Comparison of ENCODE assay signal across 7 mouse cellular contexts in genomic region chr16:33560281-33560680, GRCm38 (mm10). TPM values are rescaled to one million over a fixed set of nuclear protein-coding genes. Genes with fewer than 3 reads are reported as not detected.
DNase-seq lines count a peak whose midpoint lies in the region; ATAC-seq lines count a peak whose summit lies in the region.

No protein-coding gene starts in this region.

- peak; percentile 72 to 76 for DNase-seq in adrenal gland, adult 18-20 months (ENCODE audit: low spot score in 2 of 2)
- DNase-seq in embryo, embryonic 10 days (ENCODE audit: low spot score) = peak; percentile 93
- peak; percentile 88 for DNase-seq in gastrocnemius, postnatal 25 days
- peak; percentile 42 to 91 for DNase-seq in left cerebral cortex, postnatal 10 days (ENCODE audit: extremely low spot score in 1 of 2, low spot score in 2 of 2)
- DNase-seq in mesoderm, embryonic 11.5 days (ENCODE audit: low read depth, low spot score) = peak; percentile 92
- DNase-seq in spleen, postnatal 10 days (ENCODE audit: low spot score in 2 of 2) = peak; percentile 27 to 75

- intact Hi-C loops in left cerebral cortex, postnatal 10 days (cut with DNase I) = loop anchor here (5.0 kb wide), 1 partner anchor 182 kb away; no protein-coding TSS in a partner anchor

- ATAC-seq in inflammation-experienced regulatory T-cells, adult 6 months = peak; percentile 50

RNA-seq across cellular contexts. Expression of gene Slc12a8, which starts 43.2 kb away (rescaled TPM):
- total RNA-seq in adrenal gland, adult 18-20 months (2021) = under 1 TPM; 0.29 to 0.43 TPM
- total RNA-seq in gastrocnemius, postnatal 25 days (2021) = under 1 TPM in 1 of 2 experiments, not detected in 1; 0.28 TPM
- polyA plus RNA-seq in inflammation-experienced regulatory T-cells, adult 6 months (2017; shearing (Covaris generic)) = 1 to 10 TPM; 3.4 to 7.0 (median 6.0) TPM
- 1 to 10 TPM; 1.1 to 1.4 TPM for total RNA-seq in left cerebral cortex, postnatal 10 days (2021)

Comparison
In these comparisons a context has a peak if more than half of its experiments do, and no peak if none do; other contexts are left out.
1. Peak in every context shown above with its lines: DNase-seq and ATAC-seq.